In the genomic region with DNA sequence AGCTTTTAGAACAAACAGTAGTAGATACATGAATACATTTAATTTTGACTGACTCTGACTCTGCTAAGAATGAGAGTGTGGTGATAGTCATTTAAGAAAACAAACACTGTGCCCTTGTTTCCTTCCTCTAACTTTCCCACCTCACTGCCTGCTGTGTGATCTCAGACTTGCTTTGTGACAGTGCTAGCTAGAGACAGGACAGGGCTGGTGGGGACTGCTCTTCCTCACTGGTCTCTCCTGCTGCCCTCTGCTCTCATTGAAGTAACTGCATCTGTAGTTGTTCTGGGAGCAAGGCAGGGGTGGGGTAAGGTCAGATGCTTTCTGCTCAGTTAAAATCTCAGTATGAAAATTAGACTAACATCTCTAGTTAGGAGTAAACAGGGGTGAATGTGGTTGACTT, we compare ENCODE assay signal across 8 mouse cellular contexts.
DNase-seq lines count a peak whose midpoint lies in the region; ATAC-seq and TF ChIP-seq lines count a peak whose summit lies in the region.

No protein-coding gene starts in this region.

- peaks cover 26% of the 10 kb centered on the region for H3K4me1 ChIP-seq in heart, embryonic 13.5 days
- H3K4me1 ChIP-seq in testis, adult 2 months (ENCODE audit: control insufficient read depth, insufficient read depth, low read length): no peaks in the 10 kb centered on the region; the same call in 1 of the 2 replicates
- H3K4me1 ChIP-seq in intestine, embryonic 15.5 days (replicated peaks): 0 out of 2 replicates have a peak, but pooled peaks cover 3% of the 10 kb centered on the region

- H3K4me2 ChIP-seq in heart, embryonic 13.5 days: peak overlapping the region; percentile 55
- H3K4me2 ChIP-seq in intestine, embryonic 15.5 days (replicated peaks): peak overlapping the region; percentile 22; the same call in 1 of the 2 replicates

- no peak for DNase-seq in heart, adult 8-10 months (ENCODE audit: low spot score)
- no peak for DNase-seq in testis, postnatal 10 days (ENCODE audit: low spot score)
- peak; percentile 7 to 19 for DNase-seq in thymus, postnatal 36 days
- no peak for DNase-seq in urinary bladder, adult 18-20 months (ENCODE audit: low spot score in 2 of 2)
- no peak for DNase-seq in cerebellum, adult 18-20 months

- no peak for TF ChIP-seq CTCF in testis, adult 2 months (IDR thresholded peaks at IDR 0.05; ENCODE audit: control insufficient read depth, insufficient read depth, insufficient replicate concordance, low read depth, low read length)

- H3K27ac ChIP-seq in heart, embryonic 13.5 days (replicated peaks): 0 out of 2 replicates have a peak overlapping the region, but pooled peaks have one; percentile 9
- H3K27ac ChIP-seq in testis, adult 2 months (ENCODE audit: control insufficient read depth, insufficient read depth, low read depth, low read length): peak overlapping the region; percentile 32; the same call in 1 of the 2 replicates
- no peak overlapping the region for H3K27ac ChIP-seq in intestine, embryonic 15.5 days

- peak; percentile 37; the same call in 1 of the 2 replicates for TF ChIP-seq POLR2A in testis, adult 2 months (IDR thresholded peaks at IDR 0.05; ENCODE audit: control insufficient read depth, low read depth, low read length)

- no peaks in the 10 kb centered on the region for H3K27me3 ChIP-seq in heart, embryonic 13.5 days (replicated peaks)
- H3K27me3 ChIP-seq in testis, adult 2 months (ENCODE audit: control insufficient read depth, insufficient read depth, low read length): no peaks in the 10 kb centered on the region
- no peaks in the 10 kb centered on the region for H3K27me3 ChIP-seq in intestine, embryonic 15.5 days (replicated peaks)

- no peak for ATAC-seq in heart, embryonic 13.5 days (ENCODE audit: extremely low read depth, insufficient number of reproducible peaks, low FRiP score, low TSS enrichment)
- no peak for ATAC-seq in intestine, embryonic 15.5 days

- H3K4me3 ChIP-seq in heart, embryonic 13.5 days: 0 out of 2 replicates have a peak overlapping the region, but pooled peaks have one; percentile 21
- peak overlapping the region; percentile 48; the same call in 1 of the 2 replicates for H3K4me3 ChIP-seq in testis, adult 2 months (ENCODE audit: control insufficient read depth, low read depth, low read length)
- no peak overlapping the region for H3K4me3 ChIP-seq in intestine, embryonic 15.5 days (replicated peaks)

- peaks cover 35% of the 10 kb centered on the region for H3K36me3 ChIP-seq in heart, embryonic 13.5 days
- H3K36me3 ChIP-seq in testis, adult 2 months (ENCODE audit: control insufficient read depth, insufficient read depth, low read length): no peaks in the 10 kb centered on the region
- no peaks in the 10 kb centered on the region for H3K36me3 ChIP-seq in intestine, embryonic 15.5 days

- no peaks in the 10 kb centered on the region for H3K9me3 ChIP-seq in heart, embryonic 13.5 days
- no peaks in the 10 kb centered on the region for H3K9me3 ChIP-seq in intestine, embryonic 15.5 days

- 0 out of 2 replicates have a peak overlapping the region, but pooled peaks have one; percentile 20 for H3K9ac ChIP-seq in heart, embryonic 13.5 days
- no peak overlapping the region for H3K9ac ChIP-seq in intestine, embryonic 15.5 days

Comparison
In these comparisons a context has a peak if more than half of its experiments do, and no peak if none do; other contexts are left out.
1. DNase-seq: peak in thymus, postnatal 36 days (2 of 2); none in heart, adult 8-10 months (single experiment), testis, postnatal 10 days (single experiment), urinary bladder, adult 18-20 months (0 of 2) and cerebellum, adult 18-20 months (0 of 2).